Comparison of ENCODE assay signal across 31 mouse cellular contexts in the genomic region with DNA sequence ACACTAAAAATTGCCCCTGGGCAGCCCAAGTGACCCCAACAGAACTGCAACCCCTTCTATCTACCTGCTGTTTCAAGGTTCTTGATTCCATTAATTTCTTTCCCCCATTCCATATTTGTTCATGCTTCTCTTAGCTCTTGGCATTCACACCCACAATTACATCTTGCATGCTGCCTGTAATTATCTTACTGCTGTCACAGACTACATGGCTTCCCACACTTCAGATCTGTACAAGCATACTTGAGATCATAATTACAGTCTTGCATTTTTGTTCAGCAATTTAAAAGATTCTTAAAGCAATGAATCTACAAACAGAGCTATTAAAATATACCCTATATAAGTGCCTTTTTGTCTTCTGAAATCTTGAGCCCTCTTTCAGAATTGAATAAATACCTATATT.
A peak's percentile ranks its signal among the peaks of the same experiment; 100 is the strongest.
DNase-seq lines count a peak whose midpoint lies in the region; ATAC-seq and TF ChIP-seq lines count a peak whose summit lies in the region.
"Had no signal": no experiment of that assay in that cellular context is flagged by ENCODE, and none has a peak within 500 bp of the region (broad histone marks: within the 10 kb centered on the region; RNA-seq: fewer than 3 reads in every experiment).

No protein-coding gene starts in this region.

- TF ChIP-seq CTCF in forebrain, postnatal 0 days (IDR thresholded peaks at IDR 0.05; ENCODE audit: low read depth) = no peak

- H3K27me3 ChIP-seq in forebrain, embryonic 13.5 days = no peaks in the 10 kb centered on the region
- no peaks in the 10 kb centered on the region for H3K27me3 ChIP-seq in forebrain, embryonic 15.5 days
- no peaks in the 10 kb centered on the region for H3K27me3 ChIP-seq in forebrain, postnatal 0 days (ENCODE audit: insufficient read depth, low read length)
- no peaks in the 10 kb centered on the region for H3K27me3 ChIP-seq in forebrain, embryonic 12.5 days
- H3K27me3 ChIP-seq: CH12.LX; embryonic facial prominence, embryonic 12.5 days; heart, embryonic 13.5 days had no signal

- no peaks in the 10 kb centered on the region for H3K36me3 ChIP-seq in forebrain, embryonic 13.5 days (ENCODE audit: poor library complexity, severe bottlenecking)
- H3K36me3 ChIP-seq in forebrain, embryonic 15.5 days = no peaks in the 10 kb centered on the region
- no peaks in the 10 kb centered on the region for H3K36me3 ChIP-seq in forebrain, postnatal 0 days (ENCODE audit: insufficient read depth)
- no peaks in the 10 kb centered on the region for H3K36me3 ChIP-seq in forebrain, embryonic 12.5 days (replicated peaks)
- H3K36me3 ChIP-seq: embryonic facial prominence, embryonic 12.5 days; G1E; heart, embryonic 10.5 days; heart, embryonic 13.5 days had no signal

- H3K27ac ChIP-seq in forebrain, embryonic 13.5 days = no peak overlapping the region
- H3K27ac ChIP-seq in forebrain, embryonic 15.5 days (replicated peaks) = no peak overlapping the region
- H3K27ac ChIP-seq in forebrain, postnatal 0 days (ENCODE audit: low read depth, low read length) = no peak overlapping the region
- H3K27ac ChIP-seq in forebrain, embryonic 12.5 days = no peak overlapping the region
- H3K27ac ChIP-seq: embryonic facial prominence, embryonic 12.5 days; heart, adult 2 months; heart, embryonic 10.5 days; heart, embryonic 13.5 days; hindbrain, embryonic 14.5 days; hindbrain, postnatal 0 days had no signal

- no peak overlapping the region for H3K4me2 ChIP-seq in forebrain, embryonic 13.5 days
- no peak overlapping the region for H3K4me2 ChIP-seq in forebrain, embryonic 15.5 days (replicated peaks)
- H3K4me2 ChIP-seq in forebrain, postnatal 0 days (ENCODE audit: low read depth) = no peak overlapping the region
- no peak overlapping the region for H3K4me2 ChIP-seq in forebrain, embryonic 12.5 days
- H3K4me2 ChIP-seq: embryonic facial prominence, embryonic 12.5 days; heart, embryonic 13.5 days; hindbrain, embryonic 14.5 days had no signal

- H3K4me1 ChIP-seq in forebrain, embryonic 13.5 days = no peaks in the 10 kb centered on the region
- no peaks in the 10 kb centered on the region for H3K4me1 ChIP-seq in forebrain, embryonic 15.5 days
- no peaks in the 10 kb centered on the region for H3K4me1 ChIP-seq in forebrain, postnatal 0 days (ENCODE audit: insufficient read depth)
- H3K4me1 ChIP-seq in forebrain, embryonic 12.5 days = no peaks in the 10 kb centered on the region
- H3K4me1 ChIP-seq: embryonic facial prominence, embryonic 12.5 days; heart, embryonic 10.5 days; heart, embryonic 13.5 days had no signal

- DNase-seq in forebrain, postnatal 0 days = peak; percentile 42
- DNase-seq in left cerebral cortex, adult 11 months (ENCODE audit: low spot score) = peak; percentile 5
- no peak for DNase-seq in left cerebral cortex, adult 8-10 months (ENCODE audit: low spot score in 2 of 2)
- DNase-seq in telencephalon, adult 2 months (ENCODE audit: low read depth, low spot score) = peak; percentile 40
- DNase-seq in urinary bladder, postnatal 25 days (ENCODE audit: low spot score) = no peak
- DNase-seq: adrenal gland, postnatal 10 days; adrenal gland, postnatal 36 days; B cell, adult 2 months; cerebellum, adult 18-20 months; cerebellum, adult 9-10 months; cerebellum, postnatal 14 days; gastrocnemius, postnatal 10 days; gastrocnemius, postnatal 36 days; heart, adult 2 months; heart, postnatal 14 days; heart, postnatal 4 days; kidney, adult 18-20 months had no signal

- no peak overlapping the region for H3K4me3 ChIP-seq in forebrain, embryonic 13.5 days
- H3K4me3 ChIP-seq in forebrain, embryonic 15.5 days = no peak overlapping the region
- H3K4me3 ChIP-seq in forebrain, postnatal 0 days (ENCODE audit: low read depth, low read length) = no peak overlapping the region
- no peak overlapping the region for H3K4me3 ChIP-seq in forebrain, embryonic 12.5 days (replicated peaks)
- H3K4me3 ChIP-seq: embryonic facial prominence, embryonic 12.5 days; erythroblast, embryonic 14.5 days; heart, adult 2 months; heart, embryonic 10.5 days; heart, embryonic 13.5 days had no signal

- no peaks in the 10 kb centered on the region for H3K9me3 ChIP-seq in forebrain, embryonic 13.5 days (replicated peaks)
- H3K9me3 ChIP-seq in forebrain, embryonic 15.5 days = no peaks in the 10 kb centered on the region
- no peaks in the 10 kb centered on the region for H3K9me3 ChIP-seq in forebrain, postnatal 0 days (ENCODE audit: low read length)
- H3K9me3 ChIP-seq in forebrain, embryonic 12.5 days = no peaks in the 10 kb centered on the region
- H3K9me3 ChIP-seq: embryonic facial prominence, embryonic 12.5 days; G1E; heart, embryonic 10.5 days; heart, embryonic 13.5 days had no signal

- peak; percentile 57; the same call in 1 of the 2 replicates for ATAC-seq in forebrain, embryonic 13.5 days
- ATAC-seq in forebrain, embryonic 15.5 days (replicated peaks) = no peak
- peak; percentile 86 for ATAC-seq in forebrain, postnatal 0 days
- no peak for ATAC-seq in forebrain, embryonic 12.5 days (ENCODE audit: low FRiP score)
- ATAC-seq: hindbrain, postnatal 0 days; inflammation-experienced regulatory T-cells, adult 6 months; intestine, embryonic 16.5 days; Patski had no signal

- no peak overlapping the region for H3K9ac ChIP-seq in forebrain, embryonic 13.5 days
- H3K9ac ChIP-seq in forebrain, embryonic 15.5 days (replicated peaks) = no peak overlapping the region
- H3K9ac ChIP-seq in forebrain, postnatal 0 days = no peak overlapping the region
- no peak overlapping the region for H3K9ac ChIP-seq in forebrain, embryonic 12.5 days
- H3K9ac ChIP-seq: embryonic facial prominence, embryonic 12.5 days; heart, embryonic 13.5 days; hindbrain, embryonic 14.5 days had no signal

Comparison
In these comparisons a context has a peak if more than half of its experiments do, and no peak if none do; other contexts are left out.
1. ATAC-seq: peak in forebrain, embryonic 13.5 days (single experiment) and forebrain, postnatal 0 days (single experiment); none in forebrain, embryonic 15.5 days (single experiment) and forebrain, embryonic 12.5 days (single experiment).
2. DNase-seq: peak in forebrain, postnatal 0 days (single experiment), left cerebral cortex, adult 11 months (single experiment) and telencephalon, adult 2 months (single experiment); none in left cerebral cortex, adult 8-10 months (0 of 2) and urinary bladder, postnatal 25 days (single experiment).